Mouse (Mus musculus) B cell, adult 62 days (primary cell): Measurements from ENCODE around the gene Hoxa2. TPM values are rescaled to one million over a fixed set of nuclear protein-coding genes. Genes with fewer than 3 reads are reported as not detected.

Experiments used
- total RNA-seq: library from RNA; stranded (reverse); gene quantifications from 4 replicates; pipeline ENCODE4 v1.2.4, GENCODE M21; 2023

Gene Hoxa2
- total RNA-seq, result not detected in 4 replicates

DNA sequence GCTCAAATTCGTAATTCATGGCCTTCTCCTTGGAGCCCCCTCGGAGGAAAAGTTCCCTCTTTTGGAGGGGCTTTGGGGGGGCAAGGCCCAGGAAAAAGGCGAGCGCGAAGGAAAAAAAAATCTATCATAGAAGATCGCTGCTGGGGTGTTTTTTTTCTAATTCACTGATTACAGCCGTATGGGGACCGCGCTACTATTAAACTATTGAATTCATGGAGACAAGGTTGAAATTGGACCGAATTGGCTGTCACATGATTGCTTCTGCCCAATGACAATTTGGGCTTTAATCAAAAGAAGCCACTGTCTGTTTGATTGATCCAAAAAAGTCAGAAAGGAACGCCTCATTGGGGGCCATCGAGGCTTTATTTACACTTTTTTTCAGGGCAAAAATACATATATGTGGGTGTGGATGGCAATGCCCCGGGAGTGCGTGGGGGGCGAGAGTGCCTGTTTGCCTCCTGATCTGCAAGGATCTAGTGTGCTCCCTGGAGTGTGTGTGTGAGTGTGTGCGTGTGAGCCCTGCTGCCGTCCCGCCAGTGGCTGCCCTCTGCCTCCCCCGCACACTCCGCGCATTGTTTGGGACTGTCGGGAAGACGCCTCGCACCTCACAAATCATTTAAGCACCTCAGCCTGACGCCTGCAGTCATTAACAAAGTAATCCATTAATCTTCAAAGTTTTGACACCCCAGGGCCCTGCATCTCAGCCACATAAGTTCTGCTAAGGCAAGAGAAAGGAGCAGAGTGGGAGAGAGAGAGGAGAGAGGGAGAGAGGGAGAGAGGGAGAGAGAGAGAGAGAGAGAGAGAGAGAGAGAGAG lies at the start of gene Hoxa2:
Hoxa2 (minus strand) TSS at position 206 of the 815 bp plus-strand sequence.

GRCm38 (mm10) chr6:52213119-52213986 lies 48.7 kb upstream of the Hoxa2 start, which contains the start of the genes Hoxa3 and Gm28308:
Gene Hoxa3, minus strand, starts transcription at chr6:52213336.
Gene Gm28308, minus strand, starts transcription at chr6:52213339.

DNA sequence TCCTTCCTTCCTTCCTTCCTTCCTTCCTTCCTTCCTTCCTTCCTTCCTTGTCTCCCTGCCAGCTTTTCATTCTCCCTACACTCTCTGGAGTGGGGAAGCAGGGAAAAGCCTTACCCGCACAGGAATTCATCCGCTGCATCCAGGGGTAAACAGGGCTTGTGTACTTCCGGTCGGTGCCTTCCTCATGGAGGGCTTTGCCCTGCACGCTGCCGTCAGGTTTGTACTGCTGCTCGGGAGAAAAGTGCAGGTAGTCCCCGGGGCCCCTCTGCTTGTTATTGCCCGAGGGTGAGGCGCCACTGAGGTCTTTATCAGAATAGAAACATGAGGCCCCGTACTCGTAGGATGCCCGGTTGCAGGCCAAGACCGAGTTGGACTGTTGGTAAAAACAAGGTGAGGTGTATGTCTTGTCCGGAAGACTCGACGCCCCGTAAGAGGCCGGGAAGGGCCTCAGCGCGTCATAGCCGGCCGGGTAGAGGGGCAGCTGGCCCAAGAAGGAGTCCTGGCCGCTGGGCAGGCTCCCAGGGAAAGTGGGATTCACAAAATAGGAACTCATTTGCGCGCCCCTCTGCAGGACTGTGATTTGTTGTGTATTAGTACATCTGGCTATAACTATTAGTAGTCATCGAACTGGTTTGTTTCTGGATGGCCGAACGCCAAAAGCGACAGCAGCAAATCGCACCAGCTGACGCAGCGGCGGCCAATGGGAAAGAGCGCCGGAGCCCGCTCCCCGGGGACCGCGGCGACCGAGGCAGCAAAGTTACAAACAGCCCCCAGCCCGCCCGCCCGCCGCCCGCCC lies 43.6 kb upstream of the Hoxa2 start, which contains the start of gene Hoxa6:
Hoxa6 (minus strand) TSS at position 651 of the 796 bp plus-strand sequence.

DNA sequence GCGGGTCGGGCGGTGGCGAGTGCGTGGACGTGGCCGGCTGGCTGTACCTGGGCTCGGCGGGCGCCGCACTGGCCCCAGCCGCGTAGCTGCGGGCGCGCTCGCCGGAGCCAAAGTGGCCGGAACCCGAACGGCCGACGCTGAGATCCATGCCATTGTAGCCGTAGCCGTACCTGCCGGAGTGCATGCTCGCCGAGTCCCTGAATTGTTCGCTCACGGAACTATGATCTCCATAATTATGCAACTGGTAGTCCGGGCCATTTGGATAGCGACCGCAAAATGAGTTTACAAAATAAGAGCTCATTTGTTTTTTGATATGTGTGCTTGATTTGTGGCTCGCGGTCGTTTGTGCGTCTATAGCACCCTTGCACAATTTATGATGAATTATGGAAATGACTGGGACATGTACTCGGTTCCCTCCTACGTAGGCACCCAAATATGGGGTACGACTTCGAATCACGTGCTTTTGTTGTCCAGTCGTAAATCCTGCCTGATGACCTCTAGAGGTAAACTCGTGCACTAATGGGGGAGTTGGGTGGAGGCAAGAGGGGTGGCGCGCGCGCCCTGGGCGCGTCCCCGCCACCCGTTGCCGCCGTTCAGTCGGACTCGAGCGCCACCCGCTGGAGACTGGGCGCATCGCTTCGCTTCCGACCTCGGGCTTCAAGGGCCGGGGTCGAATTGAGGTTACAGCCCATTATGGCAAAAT lies 39.6 kb upstream of the Hoxa2 start, which contains the start of gene Hoxa5:
Hoxa5 (minus strand) TSS at position 538 of the 703 bp plus-strand sequence.

GRCm38 (mm10) chr6:52190906-52191810 lies 26.5 kb upstream of the Hoxa2 start, which contains the start of gene Hoxa4:
Gene Hoxa4, minus strand, starts transcription at chr6:52191753.

GRCm38 (mm10) chr6:52177061-52177735 lies 12.6 kb upstream of the Hoxa2 start, which contains the start of gene 5730596B20Rik:
Gene 5730596B20Rik, plus strand, starts transcription at chr6:52177498.

DNA sequence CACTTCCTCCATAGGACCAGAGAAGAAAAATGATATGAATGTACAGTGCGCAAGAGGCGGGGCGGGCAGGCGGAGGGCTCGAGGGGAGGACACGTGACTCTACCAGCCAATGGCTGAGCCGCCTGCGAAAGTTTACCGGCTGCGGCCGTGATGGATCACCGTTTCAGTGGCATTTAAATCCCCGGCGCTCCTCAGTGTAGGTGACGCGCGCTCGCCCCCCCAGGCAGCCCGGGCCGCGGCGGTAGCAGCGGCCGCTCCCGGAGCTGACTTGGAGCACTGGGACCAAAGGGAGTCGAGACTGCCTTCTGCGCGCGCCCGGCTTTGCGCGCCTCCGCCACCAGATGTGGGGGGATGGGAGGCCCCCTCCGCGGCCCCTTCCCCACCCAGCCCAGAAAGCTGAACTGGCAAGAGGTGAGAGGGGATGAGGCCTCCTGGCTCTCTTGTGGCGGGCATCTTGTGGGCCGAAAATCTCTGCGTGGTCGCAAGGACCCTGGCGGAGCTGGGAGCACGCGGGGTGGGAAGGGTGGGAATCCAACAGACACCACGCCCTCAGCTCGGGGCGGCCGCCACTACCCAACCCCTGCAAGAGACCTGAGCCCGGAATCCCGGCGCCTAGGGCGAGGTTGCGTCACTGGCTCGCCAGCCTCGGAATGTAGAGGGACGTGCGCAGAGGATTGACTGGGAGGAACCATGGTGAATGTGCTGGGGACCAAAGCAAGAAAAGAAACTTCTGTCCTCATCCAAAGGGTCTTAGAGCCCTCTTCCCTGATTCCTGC lies 6.2 kb downstream of the Hoxa2 start, which contains the start of gene Hoxa1:
Hoxa1 (minus strand) TSS at position 42 of the 776 bp plus-strand sequence.

Other genes with a start within 250 kb of the Hoxa2 start
- gene Skap2, start 152.3 kb downstream of the Hoxa2 start, total RNA-seq, result 40.5 to 48.4 TPM (median 41.9 TPM) in 4 replicates
- not detected in 4 replicates for gene Hoxa1, start 6.5 kb downstream of the Hoxa2 start, total RNA-seq
- not detected in 4 replicates for gene 5730596B20Rik, start 12.7 kb upstream of the Hoxa2 start, total RNA-seq
- gene Hoxa4, start 26.9 kb upstream of the Hoxa2 start, total RNA-seq, result not detected in 4 replicates
- gene Hoxa5, start 39.8 kb upstream of the Hoxa2 start, total RNA-seq, result not detected in 4 replicates
- not detected in 4 replicates for gene Hoxa6, start 43.9 kb upstream of the Hoxa2 start, total RNA-seq
- gene Hoxa3, start 48.5 kb upstream of the Hoxa2 start, total RNA-seq, result 0.58 TPM in 1 of 4 replicates, not detected in the others
- gene Gm28308, start 48.5 kb upstream of the Hoxa2 start, total RNA-seq, result not detected in 4 replicates
- not detected in 4 replicates for gene Hoxa7, start 57.0 kb upstream of the Hoxa2 start, total RNA-seq
- not detected in 4 replicates for gene Hoxa9, start 66.3 kb upstream of the Hoxa2 start, total RNA-seq
- gene Hoxa10, start 76.0 kb upstream of the Hoxa2 start, total RNA-seq, result not detected in 4 replicates
- gene Hoxa11, start 81.0 kb upstream of the Hoxa2 start, total RNA-seq, result not detected in 4 replicates
- not detected in 4 replicates for gene Hoxa13, start 96.0 kb upstream of the Hoxa2 start, total RNA-seq
- gene Evx1, start 148.7 kb upstream of the Hoxa2 start, total RNA-seq, result not detected in 4 replicates